Mouse (Mus musculus) hindbrain, embryonic 15.5 days (tissue): ENCODE results near the gene Caml. TPM values are rescaled to one million over a fixed set of nuclear protein-coding genes. Genes with fewer than 3 reads are reported as not detected.

Experiments used
- polyA plus RNA-seq: library from polyadenylated mRNA; unstranded; fragments of >200 nt; fragmentation: Nextera tagmentation; extraction: Ambion mirVana; gene quantifications from 2 replicates; pipeline ENCODE4 v1.2.1, GENCODE M21; 2015

Caml gene
- polyA plus RNA-seq, 1 experiment from 2014 or later: 103 TPM

Other genes starting within 250 kb of the Caml start
- 0.04 and 0.17 TPM in 2 replicates for gene Slc34a1, start 224.8 kb upstream of the Caml start, polyA plus RNA-seq
- 0.72 and 1.1 TPM in 2 replicates for gene Pfn3, start 207.8 kb upstream of the Caml start, polyA plus RNA-seq
- 0.17 and 0.66 TPM in 2 replicates for gene F12, start 196.2 kb upstream of the Caml start, polyA plus RNA-seq
- gene Grk6, start 177.9 kb upstream of the Caml start, polyA plus RNA-seq: 38.2 and 40.7 TPM in 2 replicates
- gene Prr7, start 158.7 kb upstream of the Caml start, polyA plus RNA-seq: 4.6 and 5.1 TPM in 2 replicates
- 498 and 572 TPM in 2 replicates for gene Dbn1, start 134.9 kb upstream of the Caml start, polyA plus RNA-seq
- gene Pdlim7, start 109.3 kb upstream of the Caml start, polyA plus RNA-seq: 158 and 171 TPM in 2 replicates
- 5.2 and 5.3 TPM in 2 replicates for gene Dok3, start 93.7 kb upstream of the Caml start, polyA plus RNA-seq
- 54.5 and 58.8 TPM in 2 replicates for gene Ddx41, start 86.3 kb upstream of the Caml start, polyA plus RNA-seq
- 52.9 and 54.8 TPM in 2 replicates for gene Fam193b, start 51.9 kb upstream of the Caml start, polyA plus RNA-seq
- gene Tmed9, start 49.3 kb upstream of the Caml start, polyA plus RNA-seq: 98.0 and 101 TPM in 2 replicates
- gene B4galt7, start 23.1 kb upstream of the Caml start, polyA plus RNA-seq: 44.8 and 46.0 TPM in 2 replicates
- gene Ddx46, start 12.0 kb downstream of the Caml start, polyA plus RNA-seq: 23.9 and 24.1 TPM in 2 replicates
- gene B230219D22Rik, start 70.1 kb downstream of the Caml start, polyA plus RNA-seq: 74.1 and 76.9 TPM in 2 replicates
- 136 and 142 TPM in 2 replicates for gene Txndc15, start 91.6 kb downstream of the Caml start, polyA plus RNA-seq
- gene Pcbd2, start 104.4 kb downstream of the Caml start, polyA plus RNA-seq: 22.5 and 27.3 TPM in 2 replicates
- gene Catsper3, start 161.6 kb downstream of the Caml start, polyA plus RNA-seq: 0.12 TPM in 1 of 2 replicates, not detected in the other
- gene Pitx1, start 213.2 kb downstream of the Caml start, polyA plus RNA-seq: 0.10 and 0.30 TPM in 2 replicates